Mouse (Mus musculus) adrenal gland, postnatal 10 days (tissue): ENCODE measurements around the gene Snrk. TPM values are rescaled to one million over a fixed set of nuclear protein-coding genes. Genes with fewer than 3 reads are reported as not detected.
A peak's percentile ranks its signal among the peaks of the same experiment; 100 is the strongest.

Source experiments
- DNase-seq: peaks from one replicate; pipeline ENCODE4 v3.0.0; 2021; ENCODE audit warnings: mixed read lengths
- total RNA-seq, 2 experiments: library from RNA; stranded (reverse); gene quantifications; 2 replicates each; pipeline ENCODE4 v1.2.3; 2021

The Snrk gene
- total RNA-seq, 2 experiments from 2014 or later = 202 to 285 TPM

DNA sequence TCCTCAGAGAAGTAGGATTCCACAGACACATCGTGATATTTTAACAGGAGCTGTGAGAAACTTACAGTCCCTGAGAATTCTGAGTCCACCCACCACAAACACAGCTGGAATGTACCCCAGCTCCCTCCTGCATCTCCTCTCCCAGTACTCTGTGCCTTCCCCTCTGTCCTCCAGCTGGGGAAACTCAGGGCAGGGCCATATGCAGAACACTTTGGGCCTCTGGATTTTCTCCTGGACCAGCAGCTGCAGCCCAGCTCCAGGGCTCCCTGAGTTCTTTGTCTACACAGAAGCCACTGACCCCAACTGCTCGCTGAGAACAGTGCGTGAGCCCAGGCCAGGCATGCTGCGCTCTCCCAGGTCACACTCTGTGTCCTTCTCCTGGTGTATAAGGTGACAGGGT is 66.0 kb downstream of the Snrk start:
- DNase-seq = no peak

DNA sequence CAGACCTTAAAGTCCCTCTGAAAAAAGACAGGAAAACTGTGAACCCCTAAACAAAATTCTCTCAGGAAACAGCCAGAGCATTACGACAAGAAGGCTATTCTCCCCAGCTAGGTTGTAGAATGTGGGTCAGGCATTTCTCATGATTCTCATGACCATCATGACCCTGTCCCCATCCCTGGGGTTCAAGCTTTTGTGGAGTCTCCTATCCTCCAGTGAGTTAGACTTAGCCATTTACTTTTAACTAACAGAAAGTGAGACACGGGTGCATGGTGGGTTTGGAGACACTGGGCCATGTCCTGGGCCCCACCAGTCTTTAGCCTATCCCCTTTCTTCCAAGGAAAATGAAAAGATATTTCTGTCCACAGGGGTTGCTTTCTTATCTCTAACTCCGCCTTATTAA is 67.3 kb downstream of the Snrk start:
- no peak for DNase-seq

GRCm38 (mm10) chr9:122185061-122185460 is 68.0 kb downstream of the Snrk start:
- peak; percentile 91 for DNase-seq

GRCm38 (mm10) chr9:122185953-122186352 is 68.9 kb downstream of the Snrk start:
- DNase-seq = no peak

DNA sequence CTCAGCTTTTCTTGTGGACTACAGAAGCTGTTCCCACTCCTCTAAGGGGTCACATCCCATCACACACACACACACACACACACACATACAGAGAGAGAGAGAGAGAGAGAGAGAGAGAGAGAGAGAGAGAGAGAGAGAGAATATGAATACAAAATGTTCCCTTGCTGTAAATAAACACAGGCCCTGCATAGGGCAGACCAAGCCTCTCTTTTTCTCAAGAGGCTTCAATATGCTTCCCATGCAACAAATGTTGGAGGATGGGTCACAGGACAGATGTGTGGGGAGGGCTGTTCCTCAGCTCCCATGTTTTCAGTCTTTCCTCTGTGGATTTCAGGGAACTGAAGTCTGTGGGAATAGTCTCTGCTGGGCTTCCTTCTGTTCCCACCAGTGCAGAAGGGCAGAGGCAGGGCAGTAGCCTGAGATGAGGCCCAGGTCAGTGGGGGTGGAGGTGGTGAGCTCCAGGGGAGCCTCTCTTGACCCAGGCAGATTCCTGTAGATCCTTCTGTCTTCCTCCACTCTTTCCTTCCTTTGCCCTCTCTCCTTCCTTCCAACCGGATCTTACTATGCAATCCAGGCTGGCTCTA is 69.7 kb downstream of the Snrk start:
- DNase-seq = no peak

DNA sequence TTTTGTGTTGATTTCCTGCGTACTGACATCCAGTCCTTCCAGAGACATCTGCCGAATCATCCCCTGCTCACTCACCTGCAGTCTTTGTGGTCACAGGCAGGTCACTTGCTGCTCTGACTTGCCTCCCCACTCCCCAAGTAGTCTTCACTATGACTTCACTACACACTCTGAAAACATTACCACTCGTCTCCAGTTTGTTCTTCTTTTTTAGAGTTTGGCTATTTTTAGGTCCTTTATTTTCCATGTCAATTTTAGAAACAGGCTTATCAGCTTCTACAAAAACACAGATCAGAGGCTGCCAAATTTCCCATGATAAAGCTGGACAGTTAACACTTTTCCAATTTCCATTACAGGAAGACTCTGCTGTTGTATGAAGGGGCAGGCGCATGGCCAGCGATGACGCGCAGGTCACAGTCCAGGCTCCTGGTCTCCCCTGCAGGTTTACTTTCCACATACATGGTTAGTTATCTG is 70.4 kb downstream of the Snrk start:
- DNase-seq = no peak

- DNase-seq = no peak
Measured at GRCm38 (mm10) chr9:122188724-122189123, 71.7 kb downstream of the Snrk start.

- DNase-seq = no peak
Measured at GRCm38 (mm10) chr9:122193361-122193760, 76.3 kb downstream of the Snrk start.

DNA sequence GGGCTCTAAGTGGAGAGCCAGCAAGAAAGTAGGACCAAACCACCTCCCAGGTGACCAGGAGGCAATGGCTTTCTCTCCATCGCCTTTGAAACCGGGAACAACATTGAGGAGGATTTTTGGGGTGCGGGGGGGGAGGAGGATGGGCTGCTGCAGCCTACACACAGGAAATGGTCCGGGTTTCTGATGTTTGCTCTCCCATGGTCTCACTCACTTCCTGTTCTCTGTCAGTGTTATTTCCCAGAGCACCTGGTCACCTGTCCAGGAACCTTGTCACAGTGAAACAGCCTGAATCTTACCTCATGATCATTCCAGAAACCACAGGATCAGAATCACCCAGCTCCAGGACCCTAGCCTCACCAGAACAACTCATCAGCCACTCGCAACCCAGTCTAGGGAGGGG is 76.8 kb downstream of the Snrk start:
- DNase-seq = no peak

DNA sequence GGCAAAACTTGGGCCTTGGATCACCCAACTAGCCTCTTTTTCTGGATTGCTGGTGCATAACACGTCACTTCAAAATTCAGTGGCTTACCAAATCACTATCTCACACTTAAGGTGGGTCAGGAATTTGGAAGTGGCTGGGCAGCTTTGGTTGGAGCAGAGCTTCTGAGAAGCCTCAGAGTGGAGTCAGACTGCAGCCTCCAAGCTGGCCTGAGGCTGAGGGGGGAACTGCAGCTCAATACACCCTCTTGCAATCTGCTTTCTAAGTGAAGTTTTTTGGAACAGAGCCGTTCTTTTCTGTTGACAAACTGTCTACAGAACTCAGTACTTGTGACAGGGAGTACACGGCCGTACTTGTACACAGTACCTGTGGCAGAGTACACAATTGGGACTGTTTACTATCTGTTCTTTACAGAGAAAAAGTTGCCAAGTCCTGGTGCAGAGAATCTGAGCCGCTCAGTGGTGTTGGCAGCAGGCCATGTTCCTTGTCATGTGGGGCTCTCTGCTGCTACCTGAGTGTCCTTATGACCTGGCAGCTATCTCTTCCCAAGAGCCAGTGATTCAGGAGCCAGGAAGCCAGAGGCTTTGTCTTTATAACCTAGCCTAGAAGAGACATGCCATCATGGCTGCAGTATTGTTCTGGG is 78.1 kb downstream of the Snrk start:
- DNase-seq = peak; percentile 64

DNA sequence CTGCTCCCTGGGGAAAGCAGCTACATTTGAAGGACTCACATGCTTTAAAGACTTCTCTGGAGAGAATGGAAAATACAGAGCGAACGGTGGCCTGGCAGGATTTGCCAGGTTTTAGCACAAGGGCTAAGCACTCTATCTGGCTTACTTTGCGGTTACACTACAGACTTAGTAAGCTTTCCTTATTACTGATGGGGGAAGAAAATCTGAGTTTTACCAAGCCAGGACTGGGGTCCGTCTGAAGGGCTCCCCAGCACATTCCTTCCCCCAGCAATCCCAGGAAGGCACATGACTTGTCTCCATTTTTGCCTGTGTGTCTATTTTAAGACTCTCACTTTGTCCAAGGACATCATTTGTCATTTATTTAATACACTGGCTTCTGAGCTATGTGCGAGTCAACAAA is 80.0 kb downstream of the Snrk start:
- DNase-seq = no peak

DNA sequence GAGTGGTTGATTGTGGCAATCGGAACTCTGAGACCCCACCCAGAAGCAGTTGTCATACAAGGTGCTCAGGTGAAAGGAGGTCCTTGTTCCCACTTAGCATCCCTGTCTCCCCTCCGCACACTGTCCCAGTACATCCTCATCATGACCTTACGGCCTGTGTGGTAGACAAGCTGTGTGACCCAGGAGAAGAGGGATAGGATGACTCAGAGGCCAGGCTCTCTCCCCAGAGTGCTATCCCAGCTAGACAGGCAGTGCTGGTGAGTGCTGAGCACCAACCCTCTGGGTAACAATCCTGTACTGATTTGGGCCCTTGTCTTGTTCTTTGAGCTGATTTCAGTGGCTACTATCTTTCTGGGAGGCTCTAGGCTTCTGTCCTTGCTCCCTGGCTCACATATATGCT is 81.6 kb downstream of the Snrk start:
- no peak for DNase-seq

DNA sequence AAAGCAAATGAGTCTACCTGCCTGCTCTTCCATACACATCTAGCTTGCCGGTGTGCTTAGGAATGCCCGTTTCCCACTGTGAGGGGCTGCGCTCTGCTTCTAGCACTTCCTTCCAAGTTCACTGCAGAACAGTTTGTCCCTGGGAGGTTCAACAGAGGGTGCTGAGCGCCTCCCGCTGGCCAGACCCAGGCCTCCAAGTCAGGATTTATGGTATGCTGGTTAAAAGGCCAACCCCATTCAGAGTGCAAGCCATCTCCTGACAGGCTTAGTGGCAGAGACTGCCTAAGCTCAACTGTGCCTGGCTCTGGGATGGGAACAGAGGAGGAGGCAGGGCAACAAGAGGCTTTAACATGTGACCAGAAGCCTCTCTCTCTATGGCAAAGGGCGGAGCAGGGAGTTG is 82.2 kb downstream of the Snrk start:
- DNase-seq = peak; percentile 81

GRCm38 (mm10) chr9:122204508-122204907 is 87.4 kb downstream of the Snrk start:
- no peak for DNase-seq

GRCm38 (mm10) chr9:122205543-122206200 is 88.6 kb downstream of the Snrk start:
- DNase-seq = peak; percentile 65

DNA sequence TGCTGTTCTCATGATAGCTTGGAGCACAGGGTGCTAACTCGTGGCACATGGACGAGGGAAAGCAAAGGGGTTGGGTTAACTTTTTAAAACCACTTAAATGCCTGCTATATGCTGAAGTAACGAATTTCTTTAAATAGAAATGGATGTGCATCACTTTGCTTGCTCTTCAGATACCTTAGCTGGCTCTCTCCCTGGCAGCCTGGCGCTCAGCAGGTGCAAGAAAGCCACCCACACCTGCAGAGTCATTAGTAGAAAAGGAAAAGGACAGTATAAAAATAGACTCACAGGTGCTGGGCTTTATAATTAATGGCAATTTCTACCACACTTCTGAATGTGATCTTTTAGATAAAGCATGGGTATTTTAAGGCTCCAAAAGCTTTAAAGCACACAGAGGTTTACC is 91.2 kb downstream of the Snrk start:
- DNase-seq = no peak

DNA sequence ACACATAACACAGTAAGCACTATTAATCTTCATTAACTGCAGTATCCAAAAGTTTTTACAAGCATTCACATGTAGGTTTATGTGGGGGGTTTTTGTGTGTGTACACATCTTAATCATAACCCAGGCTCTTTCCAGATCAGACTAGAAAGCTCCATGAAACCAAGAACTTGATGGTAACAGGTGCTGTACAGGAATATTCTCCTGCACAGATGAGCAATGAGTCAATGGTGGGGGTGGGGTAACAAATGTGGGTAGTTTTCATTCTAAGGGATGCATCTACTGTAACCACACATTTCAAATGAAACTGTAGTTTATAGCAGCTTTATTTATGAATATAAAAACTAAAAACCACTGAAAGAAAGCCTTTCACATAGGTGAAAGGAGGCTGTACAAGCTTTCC is 98.1 kb downstream of the Snrk start:
- DNase-seq = no peak

GRCm38 (mm10) chr9:122216945-122217529 is 100.0 kb downstream of the Snrk start:
- no peak for DNase-seq

Other genes with a start within 250 kb of the Snrk start
- gene Ackr2, start 218.9 kb upstream of the Snrk start, total RNA-seq = 1 to 10 TPM; 3.0 to 3.4 TPM
- gene Cyp8b1, start 201.0 kb upstream of the Snrk start, total RNA-seq = 10 to 100 TPM; 16.2 to 27.8 TPM
- 1 to 10 TPM; 3.9 to 5.6 TPM for gene Fam198a, start 166.3 kb upstream of the Snrk start, total RNA-seq
- 10 to 100 TPM; 13.0 to 16.6 TPM for gene Pomgnt2, start 120.2 kb upstream of the Snrk start, total RNA-seq
- 10 to 100 TPM; 50.7 to 58.8 TPM for gene Ano10, start 177.2 kb downstream of the Snrk start, total RNA-seq
- gene Abhd5, start 234.3 kb downstream of the Snrk start, total RNA-seq = 10 to 100 TPM; 65.3 to 82.8 TPM